Mouse (Mus musculus): Measurements from ENCODE around the gene Gm10256. TPM values are rescaled to one million over a fixed set of nuclear protein-coding genes. Genes with fewer than 3 reads are reported as not detected.

The Gm10256 gene
- not detected for total RNA-seq (2023)

DNA sequence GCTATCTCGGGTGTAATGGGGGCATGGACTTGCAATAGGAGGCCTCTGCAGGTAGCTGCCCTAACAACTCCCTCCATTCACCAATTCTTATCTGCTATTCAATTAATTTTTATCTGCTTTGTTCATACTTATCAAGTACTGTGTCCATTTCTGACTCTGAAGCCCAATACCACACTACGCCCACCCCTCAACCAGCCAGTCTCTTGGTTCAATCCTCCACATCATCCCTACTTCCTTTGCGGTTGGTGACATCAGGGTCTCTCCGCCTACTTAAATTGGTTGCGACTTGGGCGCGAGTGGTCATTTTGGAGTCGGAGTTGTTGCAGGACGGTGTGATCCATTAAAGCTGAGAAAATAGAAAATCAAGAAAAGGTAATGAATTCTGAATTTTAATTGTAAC lies at the start of gene Gm10256, which contains the start of gene Rbmy:
Gm10256 (plus strand) TSS at position 320 of the 400 bp plus-strand sequence.
Rbmy (plus strand) TSS at position 301 of the 400 bp plus-strand sequence.

DNA sequence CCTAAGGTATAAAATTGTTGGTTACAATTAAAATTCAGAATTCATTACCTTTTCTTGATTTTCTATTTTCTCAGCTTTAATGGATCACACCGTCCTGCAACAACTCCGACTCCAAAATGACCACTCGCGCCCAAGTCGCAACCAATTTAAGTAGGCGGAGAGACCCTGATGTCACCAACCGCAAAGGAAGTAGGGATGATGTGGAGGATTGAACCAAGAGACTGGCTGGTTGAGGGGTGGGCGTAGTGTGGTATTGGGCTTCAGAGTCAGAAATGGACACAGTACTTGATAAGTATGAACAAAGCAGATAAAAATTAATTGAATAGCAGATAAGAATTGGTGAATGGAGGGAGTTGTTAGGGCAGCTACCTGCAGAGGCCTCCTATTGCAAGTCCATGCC lies 34.4 kb upstream of the Gm10256 start, which contains the start of gene Gm4064:
Gm4064 (minus strand) TSS at position 101 of the 400 bp plus-strand sequence.

DNA sequence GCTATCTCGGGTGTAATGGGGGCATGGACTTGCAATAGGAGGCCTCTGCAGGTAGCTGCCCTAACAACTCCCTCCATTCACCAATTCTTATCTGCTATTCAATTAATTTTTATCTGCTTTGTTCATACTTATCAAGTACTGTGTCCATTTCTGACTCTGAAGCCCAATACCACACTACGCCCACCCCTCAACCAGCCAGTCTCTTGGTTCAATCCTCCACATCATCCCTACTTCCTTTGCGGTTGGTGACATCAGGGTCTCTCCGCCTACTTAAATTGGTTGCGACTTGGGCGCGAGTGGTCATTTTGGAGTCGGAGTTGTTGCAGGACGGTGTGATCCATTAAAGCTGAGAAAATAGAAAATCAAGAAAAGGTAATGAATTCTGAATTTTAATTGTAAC lies 70.2 kb downstream of the Gm10256 start, which contains the start of gene Gm10352:
Gm10352 (plus strand) TSS at position 301 of the 400 bp plus-strand sequence.

Other genes with a start within 250 kb of the Gm10256 start
- not detected for gene H2al2c, start 231.6 kb upstream of the Gm10256 start, total RNA-seq (2023)
- gene Sry, start 167.0 kb upstream of the Gm10256 start, total RNA-seq (2023) = not detected
- not detected for gene H2al2b, start 110.0 kb upstream of the Gm10256 start, total RNA-seq (2023)
- not detected for gene Gm4064, start 34.5 kb upstream of the Gm10256 start, total RNA-seq (2023)
- gene Rbmy, start within 50 bp of the Gm10256 start, total RNA-seq (2023) = not detected
- not detected for gene Gm10352, start 70.3 kb downstream of the Gm10256 start, total RNA-seq (2023)
- gene Gm29289, start 101.9 kb downstream of the Gm10256 start, total RNA-seq (2023) = not detected